Mouse (Mus musculus) limb, embryonic 14.5 days (tissue): ENCODE measurements at regions not wholly inside any gene's neighbourhood (a gene's known extent, or its start where the extent isn't known, plus 50 kb on each side); places are given as distances from the start of the nearest gene placed in this dataset.

Source experiments
- ATAC-seq: fragments of 200-750 bp; cut with Nextera tagmentation; 2 replicates; pipeline ENCODE4 v1.8.0; 2017; ENCODE audit warnings: low read depth, moderate number of reproducible peaks, moderate TSS enrichment; ENCODE audit not compliant: low FRiP score
- DNase-seq: peaks from one replicate; pipeline ENCODE4 v3.0.0-alpha.2; 2015; ENCODE audit warnings: low spot score
- H3K27ac ChIP-seq: fragments of 300-500 bp; sonication (generic); replicated peaks from 2 replicates; pipeline ENCODE4 v1.5.1; 2014; ENCODE audit warnings: low read depth, mild to moderate bottlenecking, low read length, moderate library complexity, mixed read lengths
- H3K27me3 ChIP-seq: fragments of 300-500 bp; sonication (generic); 2 replicates; pipeline ENCODE4 v1.6.1; 2014; ENCODE audit warnings: low read length, mixed read lengths; ENCODE audit not compliant: control insufficient read depth, insufficient read depth
- H3K36me3 ChIP-seq: fragments of 300-500 bp; sonication (generic); 2 replicates; pipeline ENCODE4 v1.6.1; 2014; ENCODE audit warnings: mild to moderate bottlenecking, low read length, moderate library complexity, mixed read lengths; ENCODE audit not compliant: control insufficient read depth, insufficient read depth
- H3K4me1 ChIP-seq: fragments of 300-500 bp; sonication (generic); 2 replicates; pipeline ENCODE4 v1.6.1; 2014; ENCODE audit warnings: antibody characterized with exemption, low read length, mixed read lengths; ENCODE audit not compliant: control insufficient read depth, insufficient read depth
- H3K4me2 ChIP-seq: fragments of 300-500 bp; sonication (generic); replicated peaks from 2 replicates; pipeline ENCODE4 v1.6.1; 2014; ENCODE audit warnings: low read depth, mild to moderate bottlenecking, low read length, moderate library complexity; ENCODE audit not compliant: severe bottlenecking
- H3K4me3 ChIP-seq: fragments of 300-500 bp; sonication (generic); replicated peaks from 2 replicates; pipeline ENCODE4 v1.5.1; 2014; ENCODE audit warnings: low read length
- H3K9ac ChIP-seq: fragments of 300-500 bp; sonication (generic); 2 replicates; pipeline ENCODE4 v1.6.1; 2014; ENCODE audit warnings: mild to moderate bottlenecking, low read depth, low read length, moderate library complexity; ENCODE audit not compliant: severe bottlenecking
- H3K9me3 ChIP-seq: fragments of 300-500 bp; sonication (generic); 2 replicates; pipeline ENCODE4 v1.6.1; 2016; ENCODE audit warnings: low read length; ENCODE audit not compliant: control insufficient read depth
- POLR2A ChIP-seq: fragments of 200-500 bp; IDR thresholded peaks from 2 replicates; pipeline ENCODE4 v1.8.0; 2012; ENCODE audit warnings: inconsistent platforms, mild to moderate bottlenecking, moderate library complexity, borderline replicate concordance; ENCODE audit not compliant: insufficient read depth, insufficient read length; ENCODE audit errors: extremely low read depth
- WGBS: fragments of 180-500 bp; shearing (Covaris S2); extraction: QIAGEN DNeasy Blood & Tissue Kit; methylation state at CpG from one replicate; pipeline ENCODE4 v1.1.7; 2014; 5-methylcytosine and 5-hydroxymethylcytosine counted together

DNA sequence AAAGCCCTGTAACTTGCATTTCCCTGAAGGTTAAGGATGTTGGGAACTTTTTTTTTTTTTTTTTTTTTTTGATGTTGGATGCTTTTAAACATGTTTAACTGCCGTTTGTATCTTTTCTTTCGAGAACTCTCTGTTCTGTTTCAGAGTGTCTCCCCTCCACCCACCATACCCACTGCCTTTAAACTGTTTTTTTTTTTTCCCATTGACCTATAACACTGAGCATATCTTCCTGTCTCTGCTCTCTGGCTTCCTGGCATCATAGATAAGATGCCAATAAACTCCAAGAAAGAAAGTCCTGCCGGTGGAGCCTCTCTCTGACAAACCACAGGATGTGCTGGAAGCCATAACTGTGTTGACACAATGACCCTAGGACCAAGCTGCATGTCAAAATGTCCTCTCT, 128.6 kb downstream of the Pdgfra start:
- TF ChIP-seq POLR2A, result no peak
- no peaks in the 10 kb centered on the region for H3K9me3 ChIP-seq
- ATAC-seq, result no peak
- no peak overlapping the region for H3K9ac ChIP-seq
- no peaks in the 10 kb centered on the region for H3K27me3 ChIP-seq
- WGBS, result 61% methylated on average over 3 of the region's 3 CpGs
- H3K36me3 ChIP-seq, result no peaks in the 10 kb centered on the region
- DNase-seq, result no peak
- H3K4me1 ChIP-seq, result no peaks in the 10 kb centered on the region
- H3K4me2 ChIP-seq, result no peak overlapping the region
- no peak overlapping the region for H3K4me3 ChIP-seq
- H3K27ac ChIP-seq, result no peak overlapping the region

DNA sequence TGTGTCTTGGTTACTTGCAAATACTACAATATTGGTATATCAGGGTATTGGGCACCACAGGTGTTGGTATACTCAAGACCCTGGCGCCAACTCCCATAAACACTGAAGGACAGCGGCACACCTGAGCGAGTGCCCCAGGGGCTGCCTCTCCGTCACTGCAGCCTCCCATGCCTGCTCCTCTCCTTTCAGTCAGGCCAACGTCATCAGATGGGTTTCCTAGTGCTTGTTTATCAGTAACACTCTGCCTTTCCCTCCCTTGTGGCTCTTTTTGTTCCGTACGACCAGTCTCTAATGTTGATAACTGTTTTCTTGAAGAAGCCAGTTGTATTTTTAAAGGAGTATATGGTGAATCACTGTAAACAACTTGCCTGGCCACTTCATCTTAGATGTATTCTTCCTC, 129.4 kb downstream of the Pdgfra start:
- no peak for ATAC-seq
- TF ChIP-seq POLR2A, result no peak

DNA sequence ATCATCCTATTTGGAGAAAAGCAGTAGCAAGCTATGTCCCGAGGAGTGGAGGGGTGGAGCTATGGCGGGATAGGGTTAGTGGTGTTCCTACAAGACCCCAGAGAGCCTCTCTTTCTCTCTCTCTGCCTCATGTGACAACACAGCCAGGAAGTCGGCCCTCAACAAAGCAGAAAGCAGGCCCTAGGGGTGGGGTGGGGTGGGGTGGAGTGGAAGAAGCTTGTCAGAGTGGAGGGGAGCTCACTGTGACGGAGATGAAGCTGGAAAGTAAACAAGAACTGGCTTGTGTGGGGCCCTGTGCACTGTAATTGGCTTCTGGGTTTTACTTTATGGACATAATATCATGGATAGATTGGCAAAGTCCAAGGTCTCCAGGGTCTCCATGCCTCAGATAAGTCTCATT, 130.5 kb downstream of the Pdgfra start:
- no peaks in the 10 kb centered on the region for H3K9me3 ChIP-seq
- no peak overlapping the region for H3K9ac ChIP-seq
- H3K36me3 ChIP-seq, result no peaks in the 10 kb centered on the region
- no peaks in the 10 kb centered on the region for H3K4me1 ChIP-seq
- no peak for TF ChIP-seq POLR2A
- DNase-seq (no peak), ATAC-seq (no peak)
- 48% methylated on average over 4 of the region's 4 CpGs for WGBS
- H3K27me3 ChIP-seq, result no peaks in the 10 kb centered on the region
- no peak overlapping the region for H3K4me2 ChIP-seq
- H3K27ac ChIP-seq, result no peak overlapping the region
- H3K4me3 ChIP-seq, result no peak overlapping the region

More for the DNA sequence above, 129.4 kb downstream of the Pdgfra start:
- Histone ChIP-seq H3K36me3 (no peaks in the 10 kb centered on the region), H3K27ac (no peak overlapping the region), H3K27me3 (no peaks in the 10 kb centered on the region), H3K9me3 (no peaks in the 10 kb centered on the region), H3K4me2 (no peak overlapping the region), H3K4me3 (no peak overlapping the region), H3K4me1 (no peaks in the 10 kb centered on the region), H3K9ac (no peak overlapping the region)
- WGBS, result 84% methylated on average over 7 of the region's 7 CpGs
- DNase-seq, result no peak

DNA sequence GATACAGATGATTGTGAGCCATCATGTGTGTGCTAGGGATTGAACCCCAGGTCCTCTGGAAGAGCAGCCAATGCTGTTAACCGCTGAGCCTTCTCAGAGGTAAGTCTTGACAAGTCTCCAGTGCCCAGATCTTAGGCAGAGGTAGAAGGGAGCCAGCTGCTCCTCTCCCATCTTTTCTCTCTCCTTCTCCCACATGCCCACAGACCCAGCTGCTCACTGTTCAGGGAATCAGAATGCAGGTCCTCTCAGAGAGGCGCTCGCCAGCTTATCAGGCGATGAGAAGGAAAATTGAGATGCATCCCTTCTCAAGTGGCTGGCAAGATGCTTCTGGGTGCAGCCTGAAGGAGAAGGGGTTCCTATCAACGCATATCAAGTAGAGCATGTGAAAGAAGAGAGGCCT, 131.7 kb downstream of the Pdgfra start:
- ATAC-seq (no peak), DNase-seq (no peak)
- Histone ChIP-seq H3K4me2 (no peak overlapping the region), H3K27me3 (no peaks in the 10 kb centered on the region), H3K4me3 (no peak overlapping the region), H3K4me1 (no peaks in the 10 kb centered on the region), H3K36me3 (no peaks in the 10 kb centered on the region), H3K9me3 (no peaks in the 10 kb centered on the region), H3K27ac (no peak overlapping the region), H3K9ac (no peak overlapping the region)
- WGBS, result 90% methylated on average over 5 of the region's 5 CpGs
- no peak for TF ChIP-seq POLR2A

DNA sequence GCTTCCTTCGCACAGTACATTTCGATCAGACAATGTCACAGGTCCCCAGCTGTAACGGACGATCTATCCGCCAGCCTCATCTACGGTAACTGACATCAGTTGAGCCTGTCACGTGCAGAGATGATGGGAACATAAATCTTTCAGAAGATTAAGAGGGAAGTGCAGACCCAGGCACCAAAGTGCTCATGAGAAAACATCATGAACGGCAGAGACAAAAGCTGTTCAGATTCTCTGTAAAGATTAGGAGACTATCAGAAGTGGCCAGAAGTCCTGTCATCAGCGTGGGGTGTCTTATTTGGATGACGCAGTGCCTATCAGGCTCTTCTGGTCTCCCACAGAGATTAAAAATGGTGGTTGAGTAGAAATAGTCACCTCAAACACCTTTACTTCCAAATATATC, 133.9 kb downstream of the Pdgfra start:
- WGBS, result 69% methylated on average over 10 of the region's 10 CpGs
- no peak overlapping the region for H3K4me3 ChIP-seq
- H3K36me3 ChIP-seq, result no peaks in the 10 kb centered on the region
- TF ChIP-seq POLR2A, result no peak
- H3K4me2 ChIP-seq, result no peak overlapping the region
- H3K9me3 ChIP-seq, result no peaks in the 10 kb centered on the region
- no peak overlapping the region for H3K9ac ChIP-seq
- no peaks in the 10 kb centered on the region for H3K4me1 ChIP-seq
- no peak overlapping the region for H3K27ac ChIP-seq
- ATAC-seq, result no peak
- no peak for DNase-seq
- H3K27me3 ChIP-seq, result no peaks in the 10 kb centered on the region

DNA sequence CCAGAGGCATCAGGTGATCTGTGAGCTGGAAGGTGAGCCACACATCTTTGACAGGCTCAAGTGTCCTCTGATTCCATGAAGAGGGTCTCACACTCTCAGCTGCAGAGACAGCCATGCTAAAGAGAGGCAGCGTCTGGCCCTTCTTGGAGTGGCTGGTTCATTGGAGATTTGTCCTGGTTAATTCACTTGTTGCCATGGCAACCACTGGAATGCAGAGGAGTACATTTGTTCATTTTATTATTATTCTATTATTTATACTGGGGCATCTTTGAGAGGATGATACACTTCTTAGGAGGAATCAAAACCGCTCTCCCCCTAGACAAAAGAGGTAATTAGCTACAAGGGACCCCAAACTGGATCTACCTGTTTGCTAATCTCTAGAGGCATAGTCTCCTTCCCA, 143.6 kb downstream of the Pdgfra start:
- H3K36me3 ChIP-seq, result no peaks in the 10 kb centered on the region
- DNase-seq (no peak), ATAC-seq (no peak)
- H3K4me1 ChIP-seq, result no peaks in the 10 kb centered on the region
- 72% methylated on average over 2 of the region's 2 CpGs for WGBS
- no peak overlapping the region for H3K4me3 ChIP-seq
- H3K9me3 ChIP-seq, result no peaks in the 10 kb centered on the region
- no peak overlapping the region for H3K4me2 ChIP-seq
- TF ChIP-seq POLR2A, result no peak
- no peaks in the 10 kb centered on the region for H3K27me3 ChIP-seq
- no peak overlapping the region for H3K27ac ChIP-seq
- no peak overlapping the region for H3K9ac ChIP-seq
